Mouse (Mus musculus) limb, embryonic 14.5 days (tissue): Measurements from ENCODE around the gene Nxpe4. TPM values are rescaled to one million over a fixed set of nuclear protein-coding genes. Genes with fewer than 3 reads are reported as not detected.
"Not testable (repeated sequence)": the region's sequence is repeated elsewhere in the genome, so short reads cannot be mapped to it uniquely, and the experiment has no call there.

ENCODE experiments used
- ATAC-seq: fragments of 200-750 bp; cut with Nextera tagmentation; 2 replicates; pipeline ENCODE4 v1.8.0; 2017; ENCODE audit warnings: low read depth, moderate number of reproducible peaks, moderate TSS enrichment; ENCODE audit not compliant: low FRiP score
- DNase-seq: peaks from one replicate; pipeline ENCODE4 v3.0.0-alpha.2; 2015; ENCODE audit warnings: low spot score
- H3K27ac ChIP-seq: fragments of 300-500 bp; sonication (generic); replicated peaks from 2 replicates; pipeline ENCODE4 v1.5.1; 2014; ENCODE audit warnings: low read depth, mild to moderate bottlenecking, low read length, moderate library complexity, mixed read lengths
- H3K27me3 ChIP-seq: fragments of 300-500 bp; sonication (generic); 2 replicates; pipeline ENCODE4 v1.6.1; 2014; ENCODE audit warnings: low read length, mixed read lengths; ENCODE audit not compliant: control insufficient read depth, insufficient read depth
- H3K36me3 ChIP-seq: fragments of 300-500 bp; sonication (generic); 2 replicates; pipeline ENCODE4 v1.6.1; 2014; ENCODE audit warnings: mild to moderate bottlenecking, low read length, moderate library complexity, mixed read lengths; ENCODE audit not compliant: control insufficient read depth, insufficient read depth
- H3K4me1 ChIP-seq: fragments of 300-500 bp; sonication (generic); 2 replicates; pipeline ENCODE4 v1.6.1; 2014; ENCODE audit warnings: antibody characterized with exemption, low read length, mixed read lengths; ENCODE audit not compliant: control insufficient read depth, insufficient read depth
- H3K4me2 ChIP-seq: fragments of 300-500 bp; sonication (generic); replicated peaks from 2 replicates; pipeline ENCODE4 v1.6.1; 2014; ENCODE audit warnings: low read depth, mild to moderate bottlenecking, low read length, moderate library complexity; ENCODE audit not compliant: severe bottlenecking
- H3K4me3 ChIP-seq: fragments of 300-500 bp; sonication (generic); replicated peaks from 2 replicates; pipeline ENCODE4 v1.5.1; 2014; ENCODE audit warnings: low read length
- H3K9ac ChIP-seq: fragments of 300-500 bp; sonication (generic); 2 replicates; pipeline ENCODE4 v1.6.1; 2014; ENCODE audit warnings: mild to moderate bottlenecking, low read depth, low read length, moderate library complexity; ENCODE audit not compliant: severe bottlenecking
- H3K9me3 ChIP-seq: fragments of 300-500 bp; sonication (generic); 2 replicates; pipeline ENCODE4 v1.6.1; 2016; ENCODE audit warnings: low read length; ENCODE audit not compliant: control insufficient read depth
- POLR2A ChIP-seq: fragments of 200-500 bp; IDR thresholded peaks from 2 replicates; pipeline ENCODE4 v1.8.0; 2012; ENCODE audit warnings: inconsistent platforms, mild to moderate bottlenecking, moderate library complexity, borderline replicate concordance; ENCODE audit not compliant: insufficient read depth, insufficient read length; ENCODE audit errors: extremely low read depth
- WGBS: fragments of 180-500 bp; shearing (Covaris S2); extraction: QIAGEN DNeasy Blood & Tissue Kit; methylation state at CpG from one replicate; pipeline ENCODE4 v1.1.7; 2014; 5-methylcytosine and 5-hydroxymethylcytosine counted together
- polyA plus RNA-seq, 2 experiments: library from polyadenylated mRNA; depleted of rRNA in 1 of 2; stranded (reverse) in 1 of 2; unstranded in 1 of 2; fragments of >200 nt; fragmentation: Nextera tagmentation in 1 of 2; extraction: Ambion mirVana in 1 of 2; gene quantifications; 2 replicates each; pipeline versions ENCODE4 v1.2.1 to v1.2.3; 2012 to 2014

Nxpe4 gene
- polyA plus RNA-seq, 2 experiments = 6.3 to 8.2 TPM

- H3K36me3 ChIP-seq = no peaks in the 10 kb centered on the region
- DNase-seq (no peak), ATAC-seq (no peak)
- no peak overlapping the region for H3K4me2 ChIP-seq
- no peak overlapping the region for H3K4me3 ChIP-seq
- H3K9ac ChIP-seq = no peak overlapping the region
- H3K27ac ChIP-seq = no peak overlapping the region
- H3K4me1 ChIP-seq = no peaks in the 10 kb centered on the region
- H3K27me3 ChIP-seq = no peaks in the 10 kb centered on the region
- TF ChIP-seq POLR2A = no peak
- 74% methylated on average over 3 of the region's 3 CpGs for WGBS
- no peaks in the 10 kb centered on the region for H3K9me3 ChIP-seq
Observed at GRCm38 (mm10) chr9:48146761-48147160, 15.1 kb upstream of the Nxpe4 start.

GRCm38 (mm10) chr9:48166531-48166930, 4.7 kb downstream of the Nxpe4 start:
- not testable (repeated sequence) for H3K4me2 ChIP-seq, DNase-seq, H3K27ac ChIP-seq, H3K4me1 ChIP-seq, H3K36me3 ChIP-seq, H3K4me3 ChIP-seq, H3K27me3 ChIP-seq, ATAC-seq, H3K9me3 ChIP-seq, H3K9ac ChIP-seq
- 47% methylated on average over 6 of the region's 6 CpGs for WGBS

GRCm38 (mm10) chr9:48176764-48177163, 14.9 kb downstream of the Nxpe4 start:
- ATAC-seq (no peak), DNase-seq (no peak)
- Histone ChIP-seq H3K4me2 (no peak overlapping the region), H3K9ac (no peak overlapping the region), H3K4me3 (no peak overlapping the region), H3K36me3 (no peaks in the 10 kb centered on the region), H3K4me1 (no peaks in the 10 kb centered on the region), H3K9me3 (no peaks in the 10 kb centered on the region), H3K27ac (no peak overlapping the region), H3K27me3 (no peaks in the 10 kb centered on the region)
- 53% methylated on average over 1 of the region's 1 CpGs for WGBS
- no peak for TF ChIP-seq POLR2A

GRCm38 (mm10) chr9:48181300-48181699, 19.5 kb downstream of the Nxpe4 start:
- H3K27me3 ChIP-seq = no peaks in the 10 kb centered on the region
- no peaks in the 10 kb centered on the region for H3K4me1 ChIP-seq
- H3K9ac ChIP-seq = no peak overlapping the region
- 74% methylated on average over 7 of the region's 7 CpGs for WGBS
- DNase-seq (no peak), ATAC-seq (no peak)
- H3K36me3 ChIP-seq = no peaks in the 10 kb centered on the region
- H3K4me2 ChIP-seq = no peak overlapping the region
- no peak overlapping the region for H3K27ac ChIP-seq
- no peaks in the 10 kb centered on the region for H3K9me3 ChIP-seq
- TF ChIP-seq POLR2A = no peak
- no peak overlapping the region for H3K4me3 ChIP-seq

GRCm38 (mm10) chr9:48182718-48183414, 21.0 kb downstream of the Nxpe4 start:
- Histone ChIP-seq H3K4me1 (no peaks in the 10 kb centered on the region), H3K27me3 (no peaks in the 10 kb centered on the region), H3K9me3 (no peaks in the 10 kb centered on the region), H3K27ac (no peak overlapping the region), H3K4me2 (no peak overlapping the region), H3K36me3 (no peaks in the 10 kb centered on the region), H3K4me3 (no peak overlapping the region), H3K9ac (no peak overlapping the region)
- DNase-seq (no peak), ATAC-seq (no peak)
- 31% methylated on average over 7 of the region's 7 CpGs for WGBS
- no peak for TF ChIP-seq POLR2A

- Histone ChIP-seq H3K9me3 (no peaks in the 10 kb centered on the region), H3K4me1 (no peaks in the 10 kb centered on the region), H3K4me3 (no peak overlapping the region), H3K4me2 (no peak overlapping the region), H3K27ac (no peak overlapping the region), H3K36me3 (no peaks in the 10 kb centered on the region), H3K27me3 (no peaks in the 10 kb centered on the region), H3K9ac (no peak overlapping the region)
- no peak for ATAC-seq
- 74% methylated on average over 7 of the region's 7 CpGs for WGBS
- DNase-seq = no peak
- TF ChIP-seq POLR2A = no peak
Observed at GRCm38 (mm10) chr9:48184319-48184718, 22.5 kb downstream of the Nxpe4 start.
